Mouse (Mus musculus) embryonic facial prominence, embryonic 12.5 days (tissue): Measurements from ENCODE around the gene Olfr1385. TPM values are rescaled to one million over a fixed set of nuclear protein-coding genes. Genes with fewer than 3 reads are reported as not detected.

Experiments used
- polyA plus RNA-seq: library from polyadenylated mRNA; unstranded; fragments of >200 nt; fragmentation: Nextera tagmentation; extraction: Ambion mirVana; gene quantifications from 2 replicates; pipeline ENCODE4 v1.2.1, GENCODE M21; 2016

The Olfr1385 gene
- polyA plus RNA-seq, 1 experiment from 2014 or later, result not detected

Other genes starting within 250 kb of the Olfr1385 start
- gene Mgat1, start 244.9 kb upstream of the Olfr1385 start, polyA plus RNA-seq, result 46.6 and 49.9 TPM in 2 replicates
- 0.08 TPM in 1 of 2 replicates, not detected in the other for gene Olfr1393, start 210.8 kb upstream of the Olfr1385 start, polyA plus RNA-seq
- gene Olfr1392, start 203.8 kb upstream of the Olfr1385 start, polyA plus RNA-seq, result not detected in 2 replicates
- not detected in 2 replicates for gene Olfr10, start 184.3 kb upstream of the Olfr1385 start, polyA plus RNA-seq
- gene Olfr1391, start 166.3 kb upstream of the Olfr1385 start, polyA plus RNA-seq, result not detected in 2 replicates
- gene Olfr1390, start 153.9 kb upstream of the Olfr1385 start, polyA plus RNA-seq, result not detected in 2 replicates
- gene Olfr1389, start 66.0 kb upstream of the Olfr1385 start, polyA plus RNA-seq, result not detected in 2 replicates
- gene Olfr1388, start 52.4 kb upstream of the Olfr1385 start, polyA plus RNA-seq, result 0.14 and 0.19 TPM in 2 replicates
- gene Olfr1387, start 33.7 kb upstream of the Olfr1385 start, polyA plus RNA-seq, result not detected in 2 replicates
- gene Olfr1386, start 24.0 kb upstream of the Olfr1385 start, polyA plus RNA-seq, result not detected in 2 replicates
- not detected in 2 replicates for gene Olfr1384, start 17.7 kb downstream of the Olfr1385 start, polyA plus RNA-seq
- gene Olfr1383, start 30.6 kb downstream of the Olfr1385 start, polyA plus RNA-seq, result not detected in 2 replicates
- gene Olfr1382, start 39.2 kb downstream of the Olfr1385 start, polyA plus RNA-seq, result not detected in 2 replicates
- not detected in 2 replicates for gene Olfr1381, start 54.4 kb downstream of the Olfr1385 start, polyA plus RNA-seq
- gene Olfr1380, start 67.8 kb downstream of the Olfr1385 start, polyA plus RNA-seq, result not detected in 2 replicates
- 5.1 and 5.4 TPM in 2 replicates for gene Flt4, start 120.2 kb downstream of the Olfr1385 start, polyA plus RNA-seq
- gene Scgb3a1, start 174.5 kb downstream of the Olfr1385 start, polyA plus RNA-seq, result not detected in 2 replicates
- gene Cnot6, start 223.7 kb downstream of the Olfr1385 start, polyA plus RNA-seq, result 85.9 and 90.0 TPM in 2 replicates